7 mouse cellular contexts compared by ENCODE assay signal in genomic region chr1:124718065-124718464, GRCm38 (mm10).
A peak's percentile ranks its signal among the peaks of the same experiment; 100 is the strongest.
DNase-seq lines count a peak whose midpoint lies in the region.

No protein-coding gene starts in this region.

- peak; percentile 2 to 21 for DNase-seq in urinary bladder, adult 18-20 months (ENCODE audit: low spot score in 2 of 2)
- no peak for DNase-seq in urinary bladder, postnatal 10 days (ENCODE audit: low spot score)
- DNase-seq in cerebellum, adult 18-20 months = peak; percentile 31 to 52
- DNase-seq in frontal cortex, adult 2 months (ENCODE audit: extremely low spot score in 1 of 2, low spot score in 1 of 2) = peak; percentile 56 to 93
- peak; percentile 58 to 79 for DNase-seq in layer of hippocampus, adult 18-20 months (ENCODE audit: low spot score in 2 of 2)
- peak; percentile 70 for DNase-seq in lung, postnatal 10 days
- peak; percentile 74 for DNase-seq in right cerebral cortex, postnatal 4 days
